Mouse (Mus musculus): ENCODE data around the gene A2ml1. TPM values are rescaled to one million over a fixed set of nuclear protein-coding genes. Genes with fewer than 3 reads are reported as not detected.
"Not testable (repeated sequence)": the region's sequence is repeated elsewhere in the genome, so short reads cannot be mapped to it uniquely, and the experiment has no call there.

A2ml1 gene
- 1.0 and 2.0 TPM in 2 replicates for polyA plus RNA-seq (2015; fragmentation: Nextera tagmentation; extraction: Ambion mirVana)

GRCm38 (mm10) chr6:128581508-128581907 lies at the start of gene A2ml1:
A2ml1 (minus strand) TSS chr6:128581608.
- no peaks in the 10 kb centered on the region for H3K36me3 ChIP-seq (ENCODE audit: control insufficient read depth, insufficient read depth)
- TF ChIP-seq CTCF (IDR thresholded peaks at IDR 0.05; ENCODE audit: low read depth): no peak
- ATAC-seq: no peak
- no peaks in the 10 kb centered on the region for H3K9me3 ChIP-seq (ENCODE audit: control insufficient read depth)
- H3K27me3 ChIP-seq (replicated peaks; ENCODE audit: control insufficient read depth, insufficient read depth, low read length): no peaks in the 10 kb centered on the region
- H3K4me1 ChIP-seq (replicated peaks; ENCODE audit: control insufficient read depth, insufficient read depth, low read length): no peaks in the 10 kb centered on the region
- H3K4me2 ChIP-seq (replicated peaks; ENCODE audit: low read depth): no peak within 1 kb of the TSS
- no peak within 1 kb of the TSS for H3K9ac ChIP-seq (ENCODE audit: low read depth, low read length)
- H3K4me3 ChIP-seq (ENCODE audit: low read depth, low read length): no peak within 1 kb of the TSS
- WGBS: 65% methylated on average over 11 of the region's 11 CpGs
- no peak within 1 kb of the TSS for H3K27ac ChIP-seq (ENCODE audit: low read depth, low read length)

GRCm38 (mm10) chr6:128629771-128630739 lies 48.6 kb upstream of the A2ml1 start:
- peak overlapping the region; percentile 63; the same call in 1 of the 2 replicates for H3K27ac ChIP-seq (ENCODE audit: low read depth, low read length)

GRCm38 (mm10) chr6:128625246-128625645 lies 43.8 kb upstream of the A2ml1 start:
- H3K4me3 ChIP-seq (ENCODE audit: low read depth, low read length); H3K27me3 ChIP-seq (replicated peaks; ENCODE audit: control insufficient read depth, insufficient read depth, low read length); H3K4me2 ChIP-seq (replicated peaks; ENCODE audit: low read depth); H3K27ac ChIP-seq (ENCODE audit: low read depth, low read length); H3K9me3 ChIP-seq (ENCODE audit: control insufficient read depth); H3K4me1 ChIP-seq (replicated peaks; ENCODE audit: control insufficient read depth, insufficient read depth, low read length); H3K36me3 ChIP-seq (ENCODE audit: control insufficient read depth, insufficient read depth); H3K9ac ChIP-seq (ENCODE audit: low read depth, low read length); ATAC-seq: not testable (repeated sequence)
- WGBS: 89% methylated on average over 6 of the region's 6 CpGs

More at GRCm38 (mm10) chr6:128629771-128630739, 48.6 kb upstream of the A2ml1 start:
- TF ChIP-seq CTCF (IDR thresholded peaks at IDR 0.05; ENCODE audit: low read depth): peak; percentile 83
- 48% methylated on average over 12 of the region's 13 CpGs for WGBS
- not testable (repeated sequence) for H3K27me3 ChIP-seq (replicated peaks; ENCODE audit: control insufficient read depth, insufficient read depth, low read length); H3K4me1 ChIP-seq (replicated peaks; ENCODE audit: control insufficient read depth, insufficient read depth, low read length); H3K36me3 ChIP-seq (ENCODE audit: control insufficient read depth, insufficient read depth); H3K9ac ChIP-seq (ENCODE audit: low read depth, low read length); H3K4me3 ChIP-seq (ENCODE audit: low read depth, low read length); H3K9me3 ChIP-seq (ENCODE audit: control insufficient read depth)
- ATAC-seq: peak; percentile 49
- 0 out of 2 replicates have a peak overlapping the region, but pooled peaks have one; percentile 27 for H3K4me2 ChIP-seq (replicated peaks; ENCODE audit: low read depth)

- WGBS: 75% methylated on average over 4 of the region's 4 CpGs
- Histone ChIP-seq H3K9me3 (ENCODE audit: control insufficient read depth) (no peaks in the 10 kb centered on the region), H3K4me3 (ENCODE audit: low read depth, low read length) (no peak overlapping the region), H3K27ac (ENCODE audit: low read depth, low read length) (no peak overlapping the region), H3K36me3 (ENCODE audit: control insufficient read depth, insufficient read depth) (no peaks in the 10 kb centered on the region), H3K4me2 (replicated peaks; ENCODE audit: low read depth) (no peak overlapping the region), H3K4me1 (replicated peaks; ENCODE audit: control insufficient read depth, insufficient read depth, low read length) (no peaks in the 10 kb centered on the region), H3K9ac (ENCODE audit: low read depth, low read length) (no peak overlapping the region), H3K27me3 (replicated peaks; ENCODE audit: control insufficient read depth, insufficient read depth, low read length) (no peaks in the 10 kb centered on the region)
- no peak for TF ChIP-seq CTCF (IDR thresholded peaks at IDR 0.05; ENCODE audit: low read depth)
- no peak for ATAC-seq
Measured at GRCm38 (mm10) chr6:128624425-128624824, 43.0 kb upstream of the A2ml1 start.

- not testable (repeated sequence) for H3K9me3 ChIP-seq (ENCODE audit: control insufficient read depth); H3K36me3 ChIP-seq (ENCODE audit: control insufficient read depth, insufficient read depth); H3K4me3 ChIP-seq (ENCODE audit: low read depth, low read length); ATAC-seq; H3K4me1 ChIP-seq (replicated peaks; ENCODE audit: control insufficient read depth, insufficient read depth, low read length); H3K9ac ChIP-seq (ENCODE audit: low read depth, low read length); H3K27ac ChIP-seq (ENCODE audit: low read depth, low read length); H3K4me2 ChIP-seq (replicated peaks; ENCODE audit: low read depth); H3K27me3 ChIP-seq (replicated peaks; ENCODE audit: control insufficient read depth, insufficient read depth, low read length)
- 98% methylated on average over 5 of the region's 5 CpGs for WGBS
Measured at GRCm38 (mm10) chr6:128623433-128623832, 42.0 kb upstream of the A2ml1 start, which contains the start of gene Klrb1a. Klrb1a (minus strand) TSS chr6:128623533.

- Histone ChIP-seq H3K36me3 (ENCODE audit: control insufficient read depth, insufficient read depth) (no peaks in the 10 kb centered on the region), H3K4me2 (replicated peaks; ENCODE audit: low read depth) (no peak overlapping the region), H3K27ac (ENCODE audit: low read depth, low read length) (no peak overlapping the region), H3K4me1 (replicated peaks; ENCODE audit: control insufficient read depth, insufficient read depth, low read length) (no peaks in the 10 kb centered on the region), H3K9me3 (ENCODE audit: control insufficient read depth) (no peaks in the 10 kb centered on the region), H3K27me3 (replicated peaks; ENCODE audit: control insufficient read depth, insufficient read depth, low read length) (no peaks in the 10 kb centered on the region), H3K4me3 (ENCODE audit: low read depth, low read length) (no peak overlapping the region), H3K9ac (ENCODE audit: low read depth, low read length) (no peak overlapping the region)
- ATAC-seq: no peak
- no peak for TF ChIP-seq CTCF (IDR thresholded peaks at IDR 0.05; ENCODE audit: low read depth)
- WGBS: 74% methylated on average over 2 of the region's 2 CpGs
Measured at GRCm38 (mm10) chr6:128622733-128623132, 41.3 kb upstream of the A2ml1 start.

Measured in intestine, postnatal 0 days (tissue).